Mouse (Mus musculus): ENCODE results near the gene Specc1l.

DNA sequence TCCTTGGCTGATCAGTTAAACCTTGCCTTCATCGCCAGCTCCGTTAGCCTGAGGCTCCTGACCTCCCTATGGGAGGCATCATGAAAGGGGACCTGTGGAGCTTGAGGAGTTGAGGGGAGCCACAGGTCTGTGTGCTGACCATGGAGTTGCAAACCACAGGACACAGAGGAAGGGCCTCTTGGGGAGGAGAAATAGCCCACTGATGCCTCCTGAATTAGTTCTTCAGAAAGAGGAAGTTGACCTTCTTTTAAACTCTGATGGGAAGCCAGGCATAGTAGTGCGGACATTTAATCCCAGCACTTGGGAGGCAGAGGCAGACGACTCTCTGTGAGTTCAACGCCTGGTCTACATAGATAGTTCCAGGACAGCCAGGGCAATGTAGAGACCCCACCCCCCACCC is 127.0 kb downstream of the Specc1l start:
- TF ChIP-seq CTCF (IDR thresholded peaks at IDR 0.05; ENCODE audit: low read depth, low read length): no peak
- no peak for TF ChIP-seq POLR2A (IDR thresholded peaks at IDR 0.05; ENCODE audit: extremely low read depth, insufficient read depth, low read length)

Measured in liver, adult 2 months (tissue).